In the genomic region with DNA sequence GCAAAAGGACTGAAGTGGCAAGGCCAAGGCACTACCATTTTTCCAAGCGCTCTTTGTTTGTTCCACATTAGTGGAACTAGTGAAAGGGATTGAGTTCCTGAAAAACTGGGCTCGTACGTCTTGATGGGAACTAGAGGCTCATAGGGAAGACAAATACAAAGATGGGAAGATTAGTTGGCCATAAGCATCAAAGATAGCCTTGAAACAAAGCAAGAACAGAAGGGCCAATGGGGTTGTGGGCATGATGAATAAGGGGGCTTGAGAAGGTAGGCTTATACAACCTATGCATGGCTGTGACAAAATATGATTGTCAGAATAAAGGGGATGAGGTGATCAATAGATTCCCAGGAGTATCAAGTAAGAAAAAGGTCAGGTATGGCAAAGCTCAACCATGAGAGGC, we compare ENCODE assay signal across 30 mouse cellular contexts. TPM values are rescaled to one million over a fixed set of nuclear protein-coding genes. Genes with fewer than 3 reads are reported as not detected.
"Had no signal": no experiment of that assay in that cellular context is flagged by ENCODE, and none has a peak within 500 bp of the region (broad histone marks: within the 10 kb centered on the region; RNA-seq: fewer than 3 reads in every experiment).

No protein-coding gene starts in this region.

- H3K36me3 ChIP-seq: heart, embryonic 12.5 days; hindbrain, embryonic 12.5 days; intestine, embryonic 15.5 days; limb, embryonic 15.5 days; liver, embryonic 12.5 days had no signal

- H3K27me3 ChIP-seq: heart, embryonic 12.5 days; hindbrain, embryonic 12.5 days; intestine, embryonic 15.5 days; limb, embryonic 13.5 days; limb, embryonic 15.5 days; liver, embryonic 12.5 days had no signal

- H3K27ac ChIP-seq: heart, adult 2 months; hindbrain, embryonic 12.5 days; hindbrain, embryonic 14.5 days; intestine, embryonic 15.5 days; layer of hippocampus, adult 2 months; left cerebral cortex, adult 2 months; limb, embryonic 13.5 days; liver, embryonic 12.5 days; liver, embryonic 14.5 days had no signal

- H3K9me3 ChIP-seq: heart, embryonic 12.5 days; hindbrain, embryonic 10.5 days; hindbrain, embryonic 12.5 days; intestine, embryonic 15.5 days; limb, embryonic 13.5 days; limb, embryonic 15.5 days; liver, embryonic 12.5 days had no signal

- DNase-seq: gastrocnemius, postnatal 10 days; gastrocnemius, postnatal 25 days; heart, adult 2 months; heart, postnatal 10 days; heart, postnatal 4 days; kidney, adult 18-20 months; kidney, adult 8-10 months; kidney, postnatal 10 days; kidney, postnatal 25 days; kidney, postnatal 4 days had no signal

- H3K9ac ChIP-seq: heart, embryonic 12.5 days; hindbrain, embryonic 12.5 days; hindbrain, embryonic 14.5 days; intestine, embryonic 15.5 days; limb, embryonic 13.5 days; limb, embryonic 15.5 days; liver, embryonic 12.5 days; liver, embryonic 14.5 days had no signal

- ATAC-seq: hindbrain, embryonic 16.5 days; inflammation-experienced regulatory T-cells, adult 6 months; intestine, embryonic 15.5 days; intestine, postnatal 0 days; liver, embryonic 12.5 days had no signal

- H3K4me3 ChIP-seq: heart, adult 2 months; heart, embryonic 12.5 days; hindbrain, embryonic 10.5 days; hindbrain, embryonic 12.5 days; intestine, embryonic 15.5 days; layer of hippocampus, adult 2 months; left cerebral cortex, adult 2 months; limb, embryonic 13.5 days; limb, embryonic 15.5 days; liver, embryonic 12.5 days had no signal

- H3K4me2 ChIP-seq: heart, embryonic 12.5 days; hindbrain, embryonic 12.5 days; hindbrain, embryonic 14.5 days; intestine, embryonic 15.5 days; limb, embryonic 13.5 days; limb, embryonic 15.5 days; liver, embryonic 12.5 days had no signal

RNA-seq across cellular contexts. Expression of a gene that starts 28.5 kb away (rescaled TPM):
- total RNA-seq: granulocyte monocyte progenitor cell, adult 5-6 weeks; heart, adult 2 months; heart, postnatal 25 days; layer of hippocampus, adult 2 months; layer of hippocampus, postnatal 25 days; left cerebral cortex, postnatal 36 days; liver, adult 2 months had no signal
- polyA plus RNA-seq: heart, adult 2 months; heart, embryonic 14.5 days; inflammation-experienced regulatory T-cells, adult 6 months; intestine, postnatal 0 days; liver, adult 2 months had no signal
